Mouse (Mus musculus) urinary bladder, adult 2 months (tissue): ENCODE data around the gene Gm379. TPM values are rescaled to one million over a fixed set of nuclear protein-coding genes. Genes with fewer than 3 reads are reported as not detected.

ENCODE experiments used
- DNase-seq: peaks from one replicate; pipeline ENCODE4 v3.0.0; 2022; ENCODE audit warnings: low spot score
- polyA plus RNA-seq: library from polyadenylated mRNA; depleted of rRNA; stranded (reverse); fragments of >200 nt; gene quantifications from 2 replicates; pipeline ENCODE4 v1.2.3, GENCODE M21; 2012; rRNA removed

Gm379 gene
- polyA plus RNA-seq, result not detected in 2 replicates

DNA sequence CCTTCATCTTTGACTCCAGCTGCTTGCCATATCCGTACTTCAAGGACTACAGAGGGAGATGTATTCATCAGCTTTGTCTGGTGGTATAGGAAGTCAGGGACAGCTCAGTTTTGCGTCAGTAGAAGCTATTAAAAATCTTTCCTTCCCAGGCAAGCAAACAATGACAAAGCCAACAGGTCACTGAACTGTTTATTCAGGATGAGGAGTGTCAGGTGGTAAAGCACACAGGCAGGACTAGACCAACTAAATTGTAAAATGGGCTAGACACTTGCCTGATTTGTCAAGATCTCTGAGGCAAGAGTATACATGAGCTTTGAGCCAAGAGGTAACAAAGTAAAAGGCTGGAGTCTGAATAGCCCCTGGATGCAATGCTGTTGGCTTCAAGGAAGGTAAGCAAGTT is at the start of gene Gm379:
Gm379 (minus strand) TSS at position 7 of the 400 bp plus-strand sequence.
- DNase-seq, result no peak

DNA sequence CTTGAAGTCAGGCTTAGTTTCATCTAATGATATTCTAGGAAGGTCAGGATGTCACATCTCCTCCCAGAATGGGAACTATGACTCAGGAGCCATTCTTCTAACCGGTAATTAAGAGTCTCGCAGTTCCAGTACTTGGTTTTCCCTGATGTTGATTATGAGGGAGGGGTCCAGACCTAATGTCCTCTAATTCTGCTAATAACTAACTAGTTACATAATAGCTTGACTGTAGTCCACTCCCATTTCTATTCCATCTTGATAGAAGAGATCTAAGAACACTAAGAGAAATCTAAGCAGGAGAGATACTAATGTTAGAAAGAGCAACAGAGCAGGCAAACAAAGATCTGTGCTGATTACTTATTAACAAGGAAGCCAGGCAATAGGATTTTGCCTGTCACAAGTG is 39.6 kb upstream of the Gm379 start:
- no peak for DNase-seq

DNA sequence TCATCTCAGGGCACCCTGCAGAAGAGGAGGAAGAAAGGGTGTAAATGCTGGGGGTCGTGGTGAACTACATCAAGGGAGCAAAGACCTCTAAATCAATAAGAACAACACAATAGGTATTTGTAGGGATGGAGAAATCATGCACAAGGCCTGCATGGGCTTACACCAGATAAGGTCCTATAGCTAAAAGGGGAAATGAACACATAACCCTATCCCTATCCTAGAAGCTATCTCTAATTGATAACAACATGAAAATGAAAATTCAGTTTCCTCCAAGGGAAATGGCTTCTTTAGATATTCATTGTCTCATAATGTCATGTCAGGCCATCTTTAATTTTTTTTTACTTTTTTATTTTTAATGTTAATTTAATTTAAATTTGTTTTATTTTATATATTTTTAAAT is 4.2 kb upstream of the Gm379 start:
- DNase-seq, result no peak

DNA sequence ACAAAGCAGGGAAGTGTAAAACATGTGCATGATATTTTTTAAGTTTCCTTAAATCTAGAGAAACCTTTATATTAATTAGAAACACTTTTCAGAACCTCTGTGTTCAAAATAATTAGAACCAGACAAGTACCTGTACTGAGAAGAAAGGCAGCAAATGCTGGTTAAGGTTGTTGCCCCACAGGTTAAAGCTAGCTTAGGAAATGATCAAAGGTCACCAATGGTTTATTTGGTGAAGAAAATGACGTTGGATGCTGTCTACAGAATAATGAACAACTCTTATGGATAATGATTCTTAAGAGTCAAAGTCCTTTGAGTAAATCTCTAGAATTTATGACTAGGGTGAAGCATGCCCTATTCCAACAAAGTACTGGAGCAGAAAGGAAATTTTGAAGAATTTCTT is 42.7 kb downstream of the Gm379 start:
- no peak for DNase-seq

DNA sequence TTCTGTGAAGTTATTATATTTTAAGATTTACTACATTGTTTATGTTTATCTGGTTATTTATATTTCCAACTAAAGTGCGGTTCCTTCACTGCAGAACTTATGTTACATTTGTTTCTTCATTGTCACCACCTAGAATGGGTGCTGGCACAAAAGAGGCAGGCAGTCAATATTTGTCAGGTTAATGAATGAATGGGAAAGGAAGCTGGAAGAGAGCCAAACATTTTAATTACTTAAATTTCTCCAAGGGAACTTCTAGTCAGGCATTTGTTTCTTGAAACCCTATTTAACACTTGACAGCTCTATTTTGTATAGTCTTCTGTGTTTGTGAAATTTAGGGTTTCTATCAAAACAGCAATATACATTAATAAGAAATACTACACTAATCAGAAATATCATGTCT is 43.8 kb downstream of the Gm379 start:
- DNase-seq, result no peak

Other genes starting within 250 kb of the Gm379 start
- gene Brwd3, start 169.5 kb upstream of the Gm379 start, polyA plus RNA-seq, result 2.3 and 2.5 TPM in 2 replicates